Mouse (Mus musculus) liver, adult 2 months (tissue): Measurements from ENCODE around the gene Hnrnpul1. TPM values are rescaled to one million over a fixed set of nuclear protein-coding genes. Genes with fewer than 3 reads are reported as not detected.

Experiments
- DNase-seq: peaks from one replicate; pipeline ENCODE4 v3.0.0-alpha.2; 2011; ENCODE audit warnings: low read depth, low spot score; ENCODE audit errors: extremely low read depth
- H3K27ac ChIP-seq: fragments of 200-500 bp; replicated peaks from 2 replicates; pipeline ENCODE4 v1.5.1; 2012; ENCODE audit warnings: low read depth, mild to moderate bottlenecking, control low read depth, inconsistent platforms, low read length; ENCODE audit not compliant: insufficient read depth
- H3K27me3 ChIP-seq: fragments of 200-500 bp; 2 replicates; pipeline ENCODE4 v1.6.1; 2012; ENCODE audit warnings: mild to moderate bottlenecking, moderate library complexity, low read length, inconsistent platforms; ENCODE audit not compliant: control insufficient read depth, insufficient read depth
- H3K36me3 ChIP-seq: fragments of 200-500 bp; 2 replicates; pipeline ENCODE4 v1.6.1; 2012; ENCODE audit warnings: low read length, inconsistent platforms; ENCODE audit not compliant: control insufficient read depth, insufficient read depth
- H3K4me1 ChIP-seq: fragments of 200-500 bp; 2 replicates; pipeline ENCODE4 v1.6.1; 2011; ENCODE audit warnings: low read length; ENCODE audit not compliant: control insufficient read depth, insufficient read depth
- H3K4me3 ChIP-seq: fragments of 200-500 bp; 2 replicates; pipeline ENCODE4 v1.5.1; 2011; ENCODE audit warnings: low read depth, mild to moderate bottlenecking, control low read depth, low read length, moderate library complexity; ENCODE audit not compliant: insufficient read depth
- H3K79me2 ChIP-seq: fragments of 200-500 bp; 2 replicates; pipeline ENCODE4 v1.6.1; 2012; ENCODE audit warnings: inconsistent platforms, mild to moderate bottlenecking, low read length, moderate library complexity; ENCODE audit not compliant: control insufficient read depth, insufficient read depth
- H3K9ac ChIP-seq: fragments of 200-500 bp; 2 replicates; pipeline ENCODE4 v1.6.1; 2012; ENCODE audit warnings: low read depth, mild to moderate bottlenecking, control low read depth, inconsistent platforms, low read length
- CTCF ChIP-seq: fragments of 200-500 bp; IDR thresholded peaks from 2 replicates; pipeline ENCODE4 v1.5.1; 2011; ENCODE audit warnings: low read depth, low read length, control low read depth
- POLR2A ChIP-seq: fragments of 200-500 bp; IDR thresholded peaks from 2 replicates; pipeline ENCODE4 v1.6.1; 2011; ENCODE audit warnings: low read length, control low read depth; ENCODE audit not compliant: insufficient read depth; ENCODE audit errors: extremely low read depth
- WGBS: fragments of 180-500 bp; shearing (Covaris S2); methylation state at CpG from one replicate; pipeline ENCODE4 v1.1.7; 2018; 5-methylcytosine and 5-hydroxymethylcytosine counted together
- polyA plus RNA-seq: library from polyadenylated mRNA; depleted of rRNA; stranded (reverse); fragments of >200 nt; gene quantifications from 2 replicates; pipeline ENCODE4 v1.2.3, GENCODE M21; 2012
- total RNA-seq: library from RNA; depleted of rRNA; stranded (reverse); fragments of >200 nt; gene quantifications from 2 replicates; pipeline ENCODE4 v1.2.3, GENCODE M21; 2014

Hnrnpul1 gene
- total and polyA plus RNA-seq, 2 experiments = 21.7 to 30.0 TPM

GRCm38 (mm10) chr7:25788220-25789128 is 33.9 kb upstream of the Hnrnpul1 start, which contains the start of gene Axl:
Gene Axl (minus strand): TSS chr7:25788705.
- Histone ChIP-seq H3K36me3 (no peaks in the 10 kb centered on the region), H3K79me2 (no peaks in the 10 kb centered on the region), H3K9ac (peak within 1 kb of the TSS; percentile 63), H3K27me3 (peaks cover 6% of the 10 kb centered on the region; the same call in 1 of the 2 replicates), H3K27ac (peak within 1 kb of the TSS; percentile 35; the same call in 1 of the 2 replicates), H3K4me1 (no peaks in the 10 kb centered on the region), H3K4me3 (peak within 1 kb of the TSS; percentile 80)
- DNase-seq = no peak
- 0 out of 2 replicates have a peak, but pooled peaks have one; percentile 5 for TF ChIP-seq POLR2A
- TF ChIP-seq CTCF = no peak
- 15% methylated on average over 30 of the region's 30 CpGs for whole genome bisulfite sequencing

- Histone ChIP-seq H3K36me3 (no peaks in the 10 kb centered on the region), H3K4me1 (no peaks in the 10 kb centered on the region), H3K4me3 (peak overlapping the region; percentile 80), H3K27me3 (peaks cover 6% of the 10 kb centered on the region; the same call in 1 of the 2 replicates), H3K27ac (peak overlapping the region; percentile 35; the same call in 1 of the 2 replicates), H3K9ac (peak overlapping the region; percentile 27; the same call in 1 of the 2 replicates), H3K79me2 (no peaks in the 10 kb centered on the region)
- 57% methylated on average over 9 of the region's 9 CpGs for WGBS
- DNase-seq = no peak
- TF ChIP-seq POLR2A = no peak
- TF ChIP-seq CTCF = no peak
Measured at GRCm38 (mm10) chr7:25787456-25788219, 33.1 kb upstream of the Hnrnpul1 start.

- WGBS = 75% methylated on average over 4 of the region's 4 CpGs
- Histone ChIP-seq H3K4me1 (no peaks in the 10 kb centered on the region), H3K79me2 (no peaks in the 10 kb centered on the region), H3K9ac (no peak overlapping the region; the same call in 1 of the 2 replicates), H3K36me3 (no peaks in the 10 kb centered on the region), H3K27me3 (peaks cover 6% of the 10 kb centered on the region; the same call in 1 of the 2 replicates), H3K4me3 (no peak overlapping the region), H3K27ac (peak overlapping the region; percentile 7; the same call in 1 of the 2 replicates)
- DNase-seq = no peak
- TF ChIP-seq POLR2A = no peak
- no peak for TF ChIP-seq CTCF
Measured at GRCm38 (mm10) chr7:25786974-25787373, 32.4 kb upstream of the Hnrnpul1 start.

- no peak for DNase-seq
- Histone ChIP-seq H3K36me3 (no peaks in the 10 kb centered on the region), H3K9ac (no peak overlapping the region), H3K27ac (no peak overlapping the region), H3K27me3 (peaks cover 6% of the 10 kb centered on the region; the same call in 1 of the 2 replicates), H3K4me3 (no peak overlapping the region), H3K79me2 (no peaks in the 10 kb centered on the region), H3K4me1 (no peaks in the 10 kb centered on the region)
- WGBS = 79% methylated on average over 4 of the region's 4 CpGs
- no peak for TF ChIP-seq POLR2A
- TF ChIP-seq CTCF = no peak
Measured at GRCm38 (mm10) chr7:25785752-25786151, 31.2 kb upstream of the Hnrnpul1 start.

GRCm38 (mm10) chr7:25784808-25785207 is 30.3 kb upstream of the Hnrnpul1 start:
- Histone ChIP-seq H3K4me1 (no peaks in the 10 kb centered on the region), H3K36me3 (no peaks in the 10 kb centered on the region), H3K79me2 (no peaks in the 10 kb centered on the region), H3K27me3 (peaks cover 6% of the 10 kb centered on the region; the same call in 1 of the 2 replicates), H3K9ac (no peak overlapping the region), H3K4me3 (no peak overlapping the region), H3K27ac (no peak overlapping the region)
- 57% methylated on average over 1 of the region's 1 CpGs for WGBS
- TF ChIP-seq CTCF = no peak
- TF ChIP-seq POLR2A = no peak
- DNase-seq = no peak
